Mouse (Mus musculus) testis, adult 2 months (tissue): ENCODE measurements at regions not wholly inside any gene's neighbourhood (a gene's known extent, or its start where the extent isn't known, plus 50 kb on each side); places are given as distances from the start of the nearest gene placed in this dataset.

Experiments used
- H3K27ac ChIP-seq: fragments of 200-500 bp; 2 replicates; pipeline ENCODE4 v1.5.1; 2012; ENCODE audit warnings: low read depth, low read length; ENCODE audit not compliant: control insufficient read depth, insufficient read depth
- H3K27me3 ChIP-seq: fragments of 200-500 bp; 2 replicates; pipeline ENCODE4 v1.6.1; 2012; ENCODE audit warnings: mild to moderate bottlenecking, low read length, moderate library complexity; ENCODE audit not compliant: control insufficient read depth, insufficient read depth
- H3K36me3 ChIP-seq: fragments of 200-500 bp; 2 replicates; pipeline ENCODE4 v1.6.1; 2012; ENCODE audit warnings: mild to moderate bottlenecking, low read length; ENCODE audit not compliant: control insufficient read depth, insufficient read depth
- H3K4me1 ChIP-seq: fragments of 200-500 bp; 2 replicates; pipeline ENCODE4 v1.6.1; 2012; ENCODE audit warnings: low read length; ENCODE audit not compliant: control insufficient read depth, insufficient read depth
- H3K4me3 ChIP-seq: fragments of 200-500 bp; 2 replicates; pipeline ENCODE4 v1.5.1; 2012; ENCODE audit warnings: low read depth, mild to moderate bottlenecking, low read length, moderate library complexity, mixed read lengths; ENCODE audit not compliant: control insufficient read depth
- CTCF ChIP-seq: fragments of 200-500 bp; IDR thresholded peaks from 2 replicates; pipeline ENCODE4 v1.5.1; 2012; ENCODE audit warnings: low read depth, mild to moderate bottlenecking, inconsistent platforms, low read length, moderate library complexity; ENCODE audit not compliant: control insufficient read depth, insufficient read depth, insufficient replicate concordance
- POLR2A ChIP-seq: fragments of 200-500 bp; IDR thresholded peaks from 2 replicates; pipeline ENCODE4 v1.6.1; 2012; ENCODE audit warnings: low read depth, mild to moderate bottlenecking, inconsistent platforms, low read length, moderate library complexity; ENCODE audit not compliant: control insufficient read depth

- Histone ChIP-seq H3K36me3 (no peaks in the 10 kb centered on the region), H3K4me1 (no peaks in the 10 kb centered on the region), H3K27ac (no peak overlapping the region), H3K4me3 (no peak overlapping the region), H3K27me3 (no peaks in the 10 kb centered on the region)
- TF ChIP-seq CTCF (no peak), POLR2A (no peak)
Observed at GRCm38 (mm10) chr13:99056432-99057292, 72.3 kb upstream of the 1700024P04Rik start.

DNA sequence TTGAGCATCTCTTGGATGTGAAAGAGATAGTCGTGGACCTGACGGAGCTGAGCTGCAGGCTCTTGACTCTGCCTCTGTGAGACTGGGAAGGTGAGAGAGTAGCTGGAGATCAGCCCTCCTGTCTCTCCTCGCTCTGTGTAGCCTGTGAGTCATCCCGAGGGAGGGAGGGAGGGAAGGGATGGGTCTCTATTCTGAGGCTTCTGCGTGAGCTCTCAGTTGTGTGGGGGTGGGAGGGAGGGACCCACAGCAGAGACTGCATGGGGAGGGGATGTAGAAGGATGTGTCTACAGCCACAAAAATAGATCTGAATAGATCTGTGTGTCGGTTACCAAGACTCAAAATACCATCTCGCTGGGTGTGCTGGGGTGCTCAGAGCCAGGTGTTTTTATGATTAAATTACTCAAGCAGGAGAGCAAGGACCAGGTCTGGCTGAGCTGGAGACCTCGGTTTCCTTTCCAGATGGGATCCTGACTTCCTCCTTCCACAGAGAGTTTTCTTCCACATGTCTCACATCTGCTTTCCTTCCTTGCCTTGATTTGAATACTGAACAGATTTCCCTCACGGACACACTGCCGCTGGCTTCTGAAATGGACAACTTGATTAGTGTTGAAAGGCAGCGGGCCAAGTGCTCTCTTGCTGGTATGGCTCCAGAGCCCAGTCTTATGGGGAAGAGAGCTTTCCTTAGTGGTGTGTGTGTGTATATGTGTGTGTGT is 71.4 kb upstream of the 1700024P04Rik start:
- Histone ChIP-seq H3K4me1 (no peaks in the 10 kb centered on the region), H3K36me3 (no peaks in the 10 kb centered on the region), H3K27ac (no peak overlapping the region), H3K27me3 (no peaks in the 10 kb centered on the region), H3K4me3 (no peak overlapping the region)
- TF ChIP-seq POLR2A (no peak), CTCF (no peak)

GRCm38 (mm10) chr13:99052076-99052475 is 67.7 kb upstream of the 1700024P04Rik start:
- TF ChIP-seq POLR2A (no peak), CTCF (no peak)
- no peaks in the 10 kb centered on the region for H3K36me3 ChIP-seq

GRCm38 (mm10) chr13:99049699-99050098 is 65.3 kb upstream of the 1700024P04Rik start:
- no peaks in the 10 kb centered on the region for H3K4me1 ChIP-seq
- no peaks in the 10 kb centered on the region for H3K36me3 ChIP-seq
- H3K27me3 ChIP-seq, result no peaks in the 10 kb centered on the region
- H3K27ac ChIP-seq, result no peak overlapping the region
- no peak for TF ChIP-seq POLR2A
- no peak for TF ChIP-seq CTCF
- H3K4me3 ChIP-seq, result no peak overlapping the region

More at GRCm38 (mm10) chr13:99052076-99052475, 67.7 kb upstream of the 1700024P04Rik start:
- Histone ChIP-seq H3K27ac (no peak overlapping the region), H3K27me3 (no peaks in the 10 kb centered on the region), H3K4me3 (no peak overlapping the region), H3K4me1 (no peaks in the 10 kb centered on the region)

DNA sequence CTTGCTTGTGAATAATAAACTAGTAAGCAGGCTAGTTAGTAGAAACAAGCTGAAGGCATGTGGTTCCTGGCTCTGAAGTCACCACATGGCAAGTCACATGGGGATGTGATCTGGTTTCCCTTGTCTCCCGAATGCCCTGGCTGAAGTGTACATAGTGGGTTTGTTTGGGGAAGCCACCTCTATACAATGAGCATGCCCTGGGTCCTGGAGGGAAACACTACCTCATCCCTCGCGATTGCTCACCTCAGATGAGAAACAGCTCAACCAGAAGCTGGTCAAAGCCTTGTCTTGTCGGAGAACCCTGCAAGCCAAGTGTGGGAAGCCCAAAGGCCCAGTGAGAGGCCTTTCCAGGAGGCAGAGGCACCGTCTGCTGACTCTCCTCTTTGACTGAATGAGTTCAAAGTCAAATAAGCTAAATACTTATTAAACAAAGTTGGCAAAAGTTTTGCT is 64.3 kb upstream of the 1700024P04Rik start:
- Histone ChIP-seq H3K27me3 (no peaks in the 10 kb centered on the region), H3K27ac (no peak overlapping the region), H3K36me3 (no peaks in the 10 kb centered on the region), H3K4me3 (no peak overlapping the region), H3K4me1 (no peaks in the 10 kb centered on the region)
- TF ChIP-seq POLR2A, result no peak
- TF ChIP-seq CTCF, result no peak

DNA sequence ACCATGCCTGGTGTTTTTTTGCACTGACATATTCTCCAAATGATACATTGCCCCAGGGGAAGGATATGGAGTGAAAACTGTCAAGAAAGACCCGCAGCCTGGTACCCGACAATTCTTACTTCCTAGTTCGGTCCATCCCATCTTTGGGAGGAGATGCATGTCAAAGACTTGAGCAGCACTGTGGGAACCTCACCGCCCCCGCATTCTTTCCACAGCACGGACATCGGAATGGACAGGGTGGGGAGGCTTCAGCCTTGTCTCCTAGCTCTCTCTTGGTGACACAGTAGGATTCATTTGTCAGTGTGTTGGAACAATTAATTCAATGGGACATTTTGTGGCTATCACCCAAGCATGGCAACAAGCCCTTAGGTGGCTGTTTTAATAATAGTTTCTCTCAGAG is 62.9 kb upstream of the 1700024P04Rik start:
- Histone ChIP-seq H3K4me3 (no peak overlapping the region), H3K36me3 (no peaks in the 10 kb centered on the region), H3K27ac (no peak overlapping the region), H3K27me3 (no peaks in the 10 kb centered on the region), H3K4me1 (no peaks in the 10 kb centered on the region)
- no peak for TF ChIP-seq POLR2A
- TF ChIP-seq CTCF, result no peak

DNA sequence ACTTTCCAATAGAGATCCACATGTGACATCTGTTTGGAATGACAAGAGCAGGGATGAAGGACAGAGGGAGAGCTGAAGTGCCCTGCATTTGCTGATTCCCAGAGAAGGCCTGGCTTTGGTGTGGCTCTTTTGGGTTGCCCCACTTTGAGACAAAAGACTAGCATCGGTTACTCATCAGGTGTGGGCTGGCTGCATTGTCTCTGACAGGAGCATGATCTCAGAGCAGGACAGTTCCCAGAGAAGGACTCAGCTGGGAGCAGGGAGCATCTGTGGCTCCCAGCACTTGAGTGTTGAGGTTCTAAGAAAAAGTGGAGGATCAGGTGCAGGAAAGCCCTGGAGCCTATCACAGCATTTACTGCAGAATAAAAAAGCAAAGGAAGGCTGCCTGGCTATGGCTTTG is 62.4 kb upstream of the 1700024P04Rik start:
- Histone ChIP-seq H3K4me1 (no peaks in the 10 kb centered on the region), H3K27me3 (no peaks in the 10 kb centered on the region), H3K4me3 (no peak overlapping the region), H3K36me3 (no peaks in the 10 kb centered on the region), H3K27ac (no peak overlapping the region)
- no peak for TF ChIP-seq CTCF
- no peak for TF ChIP-seq POLR2A
